Mouse (Mus musculus) adrenal gland, postnatal 36 days (tissue): ENCODE measurements at regions not wholly inside any gene's neighbourhood (a gene's known extent, or its start where the extent isn't known, plus 50 kb on each side); places are given as distances from the start of the nearest gene placed in this dataset. TPM values are rescaled to one million over a fixed set of nuclear protein-coding genes. Genes with fewer than 3 reads are reported as not detected.
A peak's percentile ranks its signal among the peaks of the same experiment; 100 is the strongest.

Source experiments
- DNase-seq, 2 experiments: peaks; one replicate each; pipeline ENCODE4 v3.0.0; 2021; ENCODE audit warnings: mixed read lengths in 1 of 2
- microRNA-seq: library from miRNA; unstranded; fragments of <30 nt; microRNA quantifications from one replicate; pipeline ENCODE4 v1.2.0, GENCODE M21; 2021

DNA sequence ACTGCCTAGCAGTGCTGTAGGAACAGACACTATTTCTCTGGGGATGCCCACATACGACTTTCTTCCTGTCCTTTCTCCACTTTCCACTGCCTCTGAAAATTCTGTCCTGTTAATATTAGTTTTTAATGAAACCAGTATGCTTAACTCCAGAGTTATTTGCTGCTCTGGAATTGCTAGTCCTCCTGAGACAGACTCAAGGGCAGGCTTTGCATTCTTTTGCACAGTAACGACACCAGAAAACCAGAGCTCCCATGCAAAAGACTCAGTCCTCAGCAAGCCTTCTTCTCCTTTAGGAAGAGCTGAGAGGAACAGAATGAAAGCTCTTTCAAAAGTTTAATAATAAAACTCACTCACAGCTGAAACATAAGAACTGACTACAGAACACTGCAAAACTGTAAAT lies 92.3 kb upstream of the Dab2 start:
- no peak for DNase-seq

DNA sequence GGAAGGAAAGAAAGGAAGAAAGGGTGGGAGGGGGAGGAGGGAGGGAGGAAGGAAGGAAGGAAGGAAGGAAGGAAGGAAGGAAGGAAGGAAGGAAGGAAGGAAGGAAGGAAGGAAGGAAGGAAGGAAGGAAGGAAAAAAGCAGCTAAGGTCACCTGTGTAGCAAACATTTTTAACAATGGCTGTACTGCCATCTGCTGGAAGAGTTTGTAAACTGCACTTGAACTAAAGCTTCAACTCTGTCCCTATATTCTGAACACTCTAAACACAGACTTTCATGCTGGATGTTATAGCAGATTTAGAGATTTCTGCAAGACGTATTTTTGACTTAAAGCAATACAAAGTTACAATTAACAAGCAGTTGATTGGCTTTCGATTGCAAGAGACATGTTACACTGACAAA lies 90.3 kb upstream of the Dab2 start:
- DNase-seq, result peak; percentile 21 to 40

- no peak for DNase-seq
Observed at GRCm38 (mm10) chr15:6218087-6218486, 81.5 kb upstream of the Dab2 start.

DNA sequence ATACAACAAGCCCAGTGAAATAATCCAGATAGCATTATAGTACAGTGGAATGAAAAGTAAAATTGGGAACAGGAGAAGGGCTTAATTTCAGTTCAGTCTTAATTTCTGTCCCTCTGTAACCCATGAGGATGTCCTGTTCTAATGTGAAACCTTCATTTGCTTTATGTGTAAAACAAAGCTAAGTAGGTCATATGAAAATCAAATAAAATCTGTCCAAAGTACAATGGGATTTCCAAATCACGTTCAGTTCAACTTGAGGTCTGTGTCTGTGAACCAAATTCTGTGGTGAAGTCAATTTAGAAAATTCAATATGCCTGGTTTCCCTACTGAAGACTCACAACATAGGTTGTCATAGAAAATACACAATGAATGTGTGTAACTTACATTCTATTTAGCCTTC lies 74.4 kb upstream of the Dab2 start:
- DNase-seq, result no peak

GRCm38 (mm10) chr15:6230618-6231017 lies 69.0 kb upstream of the Dab2 start:
- DNase-seq, result no peak

GRCm38 (mm10) chr15:6231308-6232103 lies 68.1 kb upstream of the Dab2 start:
- peak; percentile 39 to 42 for DNase-seq

GRCm38 (mm10) chr15:6233621-6234020 lies 66.0 kb upstream of the Dab2 start:
- no peak for DNase-seq

DNA sequence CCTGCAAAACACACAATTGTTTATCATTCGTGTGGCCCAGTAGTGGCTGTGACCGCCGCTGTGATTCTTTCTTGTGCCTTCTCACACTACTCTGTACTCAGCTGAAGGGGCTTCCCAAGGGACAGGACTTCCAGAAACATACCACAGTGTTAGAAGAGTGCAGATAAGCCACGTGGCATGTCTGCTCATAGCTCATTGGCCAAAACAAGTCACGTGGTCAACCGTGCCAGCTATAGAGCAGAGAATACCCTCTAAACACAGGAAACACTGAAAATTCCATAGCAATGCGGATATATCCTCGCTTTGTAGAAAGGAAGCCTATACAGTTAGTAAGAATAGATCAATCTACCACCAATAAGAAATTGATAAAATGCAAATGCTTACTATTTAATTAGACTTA lies 63.0 kb upstream of the Dab2 start:
- no peak for DNase-seq

DNA sequence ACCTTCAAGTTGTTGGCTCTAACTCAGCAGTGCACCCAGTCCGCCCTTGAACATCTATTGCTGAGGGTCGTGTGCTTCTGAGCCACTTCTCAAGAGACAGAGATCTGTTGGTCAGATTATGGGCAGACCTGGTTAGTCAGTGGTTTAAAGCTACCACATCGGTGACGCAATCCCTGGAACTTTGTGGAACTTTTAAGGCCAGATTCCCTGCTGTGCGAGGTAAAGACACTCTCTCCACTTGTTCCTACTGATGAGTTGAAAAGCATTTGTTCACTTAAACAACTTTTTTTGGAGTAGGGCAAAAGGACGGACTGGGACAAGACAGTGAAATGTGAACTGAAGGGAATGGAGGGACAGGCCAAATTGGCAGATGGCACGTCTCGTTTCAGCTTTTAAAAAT lies 61.9 kb upstream of the Dab2 start:
- DNase-seq, result peak; percentile 43 to 53

DNA sequence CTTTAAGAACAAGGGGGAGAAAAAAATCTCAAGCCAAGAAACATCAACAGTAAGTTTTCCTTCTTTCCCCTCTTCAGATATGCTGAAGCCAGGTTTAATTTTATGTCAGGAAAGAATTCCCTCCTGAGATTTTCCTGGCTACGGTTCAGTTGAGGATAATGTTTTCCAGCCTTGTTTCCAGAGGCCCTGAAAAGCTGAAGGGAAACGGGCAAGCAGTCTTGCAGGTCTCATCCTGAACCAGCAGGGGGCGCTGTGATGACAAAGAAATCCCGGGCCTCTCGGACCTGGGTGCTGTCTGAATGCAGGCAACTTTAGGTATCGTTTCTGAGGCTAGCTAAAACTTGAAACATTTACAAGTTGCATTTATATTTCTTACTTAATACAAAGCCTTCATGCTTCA lies 61.5 kb upstream of the Dab2 start:
- peak; percentile 91 to 93 for DNase-seq

DNA sequence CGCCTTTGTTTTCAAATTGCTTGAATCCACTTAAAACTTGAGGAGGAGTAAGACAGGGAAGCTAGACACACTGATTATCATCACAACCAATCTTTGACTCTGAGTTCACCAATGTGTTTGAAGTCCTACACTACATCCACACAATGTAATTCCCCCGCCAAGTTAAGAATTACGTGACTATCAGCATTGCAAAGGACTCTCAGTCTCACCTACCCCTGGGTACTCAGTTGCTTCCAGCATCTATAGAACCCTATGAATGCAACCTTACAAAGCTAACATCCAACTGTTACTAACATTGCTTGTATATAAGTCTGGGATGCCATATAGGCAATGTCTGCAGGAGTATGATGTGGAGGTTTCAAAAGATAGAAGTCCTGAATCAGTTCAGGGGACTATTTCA lies 60.8 kb upstream of the Dab2 start:
- no peak for DNase-seq

DNA sequence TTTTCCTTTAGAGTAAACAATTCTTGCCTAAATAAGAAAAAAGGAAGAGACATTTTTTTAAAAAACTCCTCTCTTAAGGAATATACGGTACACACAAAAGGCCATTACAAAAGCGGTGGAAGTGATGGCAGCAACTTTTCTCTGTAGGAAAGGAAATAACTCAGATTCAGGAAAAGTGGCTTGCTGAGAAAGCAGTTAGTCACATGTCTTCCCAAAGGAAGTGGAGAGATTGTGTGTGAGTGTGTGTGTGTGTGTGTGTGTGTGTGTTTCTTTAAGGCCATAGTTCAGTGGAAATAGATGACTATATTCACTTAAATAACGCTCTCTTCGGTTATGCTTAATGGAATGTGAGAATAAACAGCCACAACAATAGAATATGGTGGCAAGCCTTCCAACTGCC lies 57.5 kb upstream of the Dab2 start:
- peak in 1 of 2 experiments; percentile 21 for DNase-seq

DNA sequence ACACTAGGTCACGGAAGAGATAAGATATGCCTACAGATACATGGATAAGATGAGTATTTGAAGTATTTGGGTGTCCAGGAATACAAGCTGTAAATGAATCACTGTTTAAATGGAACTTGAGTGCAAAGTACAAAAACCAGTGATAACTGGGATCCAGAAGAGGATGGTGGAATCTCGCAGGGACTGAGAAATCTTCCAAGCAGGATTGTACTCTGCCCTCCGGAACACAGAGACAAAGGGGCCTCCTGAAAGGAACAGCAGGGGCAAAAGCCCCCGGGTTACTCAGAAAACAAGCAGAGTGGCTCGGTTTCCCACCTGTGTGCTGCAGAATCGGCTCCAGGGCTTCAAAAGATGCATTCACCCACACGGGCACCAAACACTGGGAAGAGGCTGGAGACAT lies 55.2 kb upstream of the Dab2 start:
- DNase-seq, result no peak

DNA sequence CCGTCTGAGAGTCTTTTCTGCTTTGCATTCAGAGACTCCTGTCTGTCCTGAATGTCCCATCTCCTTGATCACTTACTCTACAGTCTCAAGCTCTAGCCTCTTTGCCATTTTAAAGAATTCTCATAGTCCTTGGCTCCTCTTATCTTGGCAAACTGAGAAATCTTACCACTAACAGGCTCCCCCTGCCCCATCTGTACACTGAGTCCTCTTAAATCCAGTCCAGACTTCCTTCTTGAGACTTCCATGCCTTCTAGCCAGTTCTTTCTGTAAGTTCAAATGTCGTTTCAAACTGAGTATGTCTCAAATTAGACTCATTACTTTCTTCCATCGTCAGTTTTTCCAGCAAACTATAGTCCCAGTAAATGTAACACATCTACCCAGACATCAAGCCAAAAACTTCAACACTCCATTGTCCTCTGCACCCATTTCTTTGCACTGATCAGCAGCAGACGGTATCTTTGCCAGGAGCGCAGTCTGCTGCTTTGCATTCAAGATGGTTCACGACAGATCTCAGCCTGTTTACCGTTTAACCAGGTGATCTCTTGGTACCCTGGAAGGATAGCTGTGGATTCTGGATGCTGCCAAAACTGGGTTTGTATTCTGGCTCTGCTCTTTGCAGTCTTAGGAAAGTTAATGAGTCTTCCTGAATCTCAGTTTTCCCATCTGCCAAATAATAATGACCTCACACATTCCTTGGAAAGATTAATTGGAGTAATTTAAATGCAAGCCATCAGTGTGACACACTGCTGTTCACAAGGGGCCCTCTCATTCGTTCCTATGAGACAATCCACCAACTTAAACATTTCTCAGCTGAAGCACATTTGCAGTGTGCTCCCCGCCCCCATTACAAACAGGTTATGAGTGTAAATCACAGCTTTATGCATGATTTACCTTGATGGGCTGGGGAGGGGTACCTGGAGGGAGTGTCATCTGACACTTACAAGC lies 53.4 kb upstream of the Dab2 start:
- DNase-seq, result no peak

- DNase-seq, result no peak
Observed at GRCm38 (mm10) chr15:6248470-6248869, 51.1 kb upstream of the Dab2 start.

Small RNAs in the stretch of these regions (microRNA-seq; reads per million reads assigned to microRNA genes)
- not detected for gene Gm27760
